Mouse (Mus musculus): ENCODE data around the gene Cpt1b.

GRCm38 (mm10) chr15:89428136-89428790 lies 2.6 kb upstream of the Cpt1b start:
- TF ChIP-seq POLR2A (IDR thresholded peaks at IDR 0.05; ENCODE audit: extremely low read depth, insufficient read depth, low read length) (no peak), CTCF (IDR thresholded peaks at IDR 0.05; ENCODE audit: low read depth, low read length) (no peak)

Measured in liver, adult 2 months (tissue).